Mouse (Mus musculus) limb, embryonic 14.5 days (tissue): Measurements from ENCODE around the gene Etv4. TPM values are rescaled to one million over a fixed set of nuclear protein-coding genes. Genes with fewer than 3 reads are reported as not detected.

Experiments used
- ATAC-seq: fragments of 200-750 bp; cut with Nextera tagmentation; 2 replicates; pipeline ENCODE4 v1.8.0; 2017; ENCODE audit warnings: low read depth, moderate number of reproducible peaks, moderate TSS enrichment; ENCODE audit not compliant: low FRiP score
- DNase-seq: peaks from one replicate; pipeline ENCODE4 v3.0.0-alpha.2; 2015; ENCODE audit warnings: low spot score
- H3K27ac ChIP-seq: fragments of 300-500 bp; sonication (generic); replicated peaks from 2 replicates; pipeline ENCODE4 v1.5.1; 2014; ENCODE audit warnings: low read depth, mild to moderate bottlenecking, low read length, moderate library complexity, mixed read lengths
- H3K27me3 ChIP-seq: fragments of 300-500 bp; sonication (generic); 2 replicates; pipeline ENCODE4 v1.6.1; 2014; ENCODE audit warnings: low read length, mixed read lengths; ENCODE audit not compliant: control insufficient read depth, insufficient read depth
- H3K36me3 ChIP-seq: fragments of 300-500 bp; sonication (generic); 2 replicates; pipeline ENCODE4 v1.6.1; 2014; ENCODE audit warnings: mild to moderate bottlenecking, low read length, moderate library complexity, mixed read lengths; ENCODE audit not compliant: control insufficient read depth, insufficient read depth
- H3K4me1 ChIP-seq: fragments of 300-500 bp; sonication (generic); 2 replicates; pipeline ENCODE4 v1.6.1; 2014; ENCODE audit warnings: antibody characterized with exemption, low read length, mixed read lengths; ENCODE audit not compliant: control insufficient read depth, insufficient read depth
- H3K4me2 ChIP-seq: fragments of 300-500 bp; sonication (generic); replicated peaks from 2 replicates; pipeline ENCODE4 v1.6.1; 2014; ENCODE audit warnings: low read depth, mild to moderate bottlenecking, low read length, moderate library complexity; ENCODE audit not compliant: severe bottlenecking
- H3K4me3 ChIP-seq: fragments of 300-500 bp; sonication (generic); replicated peaks from 2 replicates; pipeline ENCODE4 v1.5.1; 2014; ENCODE audit warnings: low read length
- H3K9ac ChIP-seq: fragments of 300-500 bp; sonication (generic); 2 replicates; pipeline ENCODE4 v1.6.1; 2014; ENCODE audit warnings: mild to moderate bottlenecking, low read depth, low read length, moderate library complexity; ENCODE audit not compliant: severe bottlenecking
- H3K9me3 ChIP-seq: fragments of 300-500 bp; sonication (generic); 2 replicates; pipeline ENCODE4 v1.6.1; 2016; ENCODE audit warnings: low read length; ENCODE audit not compliant: control insufficient read depth
- POLR2A ChIP-seq: fragments of 200-500 bp; IDR thresholded peaks from 2 replicates; pipeline ENCODE4 v1.8.0; 2012; ENCODE audit warnings: inconsistent platforms, mild to moderate bottlenecking, moderate library complexity, borderline replicate concordance; ENCODE audit not compliant: insufficient read depth, insufficient read length; ENCODE audit errors: extremely low read depth
- WGBS: fragments of 180-500 bp; shearing (Covaris S2); extraction: QIAGEN DNeasy Blood & Tissue Kit; methylation state at CpG from one replicate; pipeline ENCODE4 v1.1.7; 2014; 5-methylcytosine and 5-hydroxymethylcytosine counted together
- polyA plus RNA-seq, 2 experiments: library from polyadenylated mRNA; depleted of rRNA in 1 of 2; stranded (reverse) in 1 of 2; unstranded in 1 of 2; fragments of >200 nt; fragmentation: Nextera tagmentation in 1 of 2; extraction: Ambion mirVana in 1 of 2; gene quantifications; 2 replicates each; pipeline versions ENCODE4 v1.2.1 to v1.2.3; 2012 to 2014

Etv4 gene
- polyA plus RNA-seq, 2 experiments: 9.4 to 24.2 TPM

DNA sequence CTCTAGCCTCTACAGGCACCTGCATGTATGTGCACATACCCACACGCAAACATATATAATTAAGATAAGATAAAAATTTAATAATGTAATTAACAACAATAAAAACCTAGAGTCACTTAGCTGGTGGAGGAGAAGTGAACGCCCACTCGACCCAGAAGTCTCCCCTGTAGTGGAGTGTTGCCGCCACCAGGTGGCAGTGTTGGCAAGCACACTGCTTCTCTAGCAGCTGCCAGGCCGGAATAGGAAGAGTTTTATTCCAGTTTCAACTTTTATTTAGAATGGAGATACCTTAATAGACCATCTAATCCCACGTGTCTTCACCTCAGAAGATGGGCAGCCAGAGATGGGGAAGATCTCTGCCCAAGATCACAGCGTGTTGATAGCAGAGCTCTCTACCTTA is 28.1 kb upstream of the Etv4 start:
- H3K4me2 ChIP-seq: no peak overlapping the region
- DNase-seq (peak; percentile 83), ATAC-seq (peak; percentile 50; the same call in 1 of the 2 replicates)
- no peaks in the 10 kb centered on the region for H3K27me3 ChIP-seq
- H3K4me3 ChIP-seq: no peak overlapping the region
- H3K9ac ChIP-seq: no peak overlapping the region
- peaks cover 21% of the 10 kb centered on the region for H3K4me1 ChIP-seq
- no peak for TF ChIP-seq POLR2A
- H3K36me3 ChIP-seq: no peaks in the 10 kb centered on the region
- 3% methylated on average over 7 of the region's 7 CpGs for WGBS
- no peaks in the 10 kb centered on the region for H3K9me3 ChIP-seq
- no peak overlapping the region for H3K27ac ChIP-seq

DNA sequence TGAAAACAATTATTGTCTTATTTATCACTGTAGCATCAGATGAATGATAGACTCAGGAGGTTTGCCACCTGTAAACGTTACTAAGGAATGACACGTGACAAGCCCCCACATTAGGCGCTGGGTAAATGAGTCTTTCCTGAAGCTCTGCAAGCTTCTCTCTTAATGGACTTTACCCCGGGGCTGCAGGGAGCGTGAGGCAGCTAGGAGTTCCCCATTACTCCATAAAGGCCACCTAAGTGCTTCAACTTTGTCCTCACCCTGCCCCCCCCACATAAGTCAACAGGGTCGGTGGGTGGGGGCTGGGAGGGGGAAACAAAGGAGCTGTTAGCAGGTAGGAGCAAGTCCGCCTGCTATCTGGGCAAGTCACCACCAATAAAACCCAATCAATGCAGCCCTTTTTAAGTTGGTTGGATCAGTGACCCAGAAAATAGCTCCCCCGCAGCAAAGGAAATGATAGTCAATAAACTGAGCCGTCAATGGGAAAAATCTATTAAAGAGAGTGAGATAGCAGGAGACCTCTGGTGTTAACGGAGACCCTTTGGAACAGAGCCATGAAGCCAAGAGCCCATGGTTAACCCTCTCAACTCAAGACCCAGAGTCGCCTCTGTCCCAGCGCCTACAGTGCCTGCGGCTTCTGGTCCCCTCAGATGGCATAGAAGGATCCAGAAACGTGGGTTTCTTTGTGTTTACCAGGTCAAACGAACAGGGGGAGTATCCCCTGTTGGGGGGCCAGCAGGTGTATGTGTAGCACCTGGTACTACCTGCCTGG is 24.1 kb upstream of the Etv4 start:
- DNase-seq: no peak
- no peaks in the 10 kb centered on the region for H3K27me3 ChIP-seq
- no peak for TF ChIP-seq POLR2A
- H3K4me2 ChIP-seq: no peak overlapping the region
- H3K4me1 ChIP-seq: peaks cover 10% of the 10 kb centered on the region
- H3K36me3 ChIP-seq: no peaks in the 10 kb centered on the region
- H3K27ac ChIP-seq: no peak overlapping the region
- ATAC-seq: no peak
- H3K4me3 ChIP-seq: no peak overlapping the region
- no peak overlapping the region for H3K9ac ChIP-seq
- no peaks in the 10 kb centered on the region for H3K9me3 ChIP-seq
- WGBS: 20% methylated on average over 15 of the region's 15 CpGs

DNA sequence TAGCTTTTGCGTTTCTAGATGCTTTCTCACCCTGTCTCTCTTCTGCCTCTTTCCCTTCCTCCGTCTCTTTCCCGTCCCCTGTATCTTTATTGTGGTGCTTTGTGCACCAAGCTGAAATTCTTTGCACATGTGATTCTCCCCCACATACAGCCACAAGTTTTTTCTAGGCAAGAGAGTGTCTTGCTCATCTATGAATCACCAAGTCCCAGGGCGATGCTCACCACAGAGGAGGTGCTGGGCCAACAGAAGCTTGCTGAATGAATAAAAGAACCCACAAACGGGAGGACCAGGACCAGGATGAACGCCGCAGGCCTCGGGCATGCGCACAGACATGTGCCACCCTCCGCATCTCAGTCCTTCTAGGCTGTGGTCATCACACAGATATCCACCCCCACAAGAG is 22.1 kb upstream of the Etv4 start:
- Histone ChIP-seq H3K27ac (no peak overlapping the region), H3K27me3 (no peaks in the 10 kb centered on the region), H3K9ac (no peak overlapping the region), H3K36me3 (no peaks in the 10 kb centered on the region), H3K4me1 (peaks cover 3% of the 10 kb centered on the region; the same call in 1 of the 2 replicates), H3K4me2 (no peak overlapping the region), H3K9me3 (no peaks in the 10 kb centered on the region), H3K4me3 (no peak overlapping the region)
- DNase-seq: no peak
- no peak for ATAC-seq
- TF ChIP-seq POLR2A: no peak
- 81% methylated on average over 10 of the region's 10 CpGs for WGBS

DNA sequence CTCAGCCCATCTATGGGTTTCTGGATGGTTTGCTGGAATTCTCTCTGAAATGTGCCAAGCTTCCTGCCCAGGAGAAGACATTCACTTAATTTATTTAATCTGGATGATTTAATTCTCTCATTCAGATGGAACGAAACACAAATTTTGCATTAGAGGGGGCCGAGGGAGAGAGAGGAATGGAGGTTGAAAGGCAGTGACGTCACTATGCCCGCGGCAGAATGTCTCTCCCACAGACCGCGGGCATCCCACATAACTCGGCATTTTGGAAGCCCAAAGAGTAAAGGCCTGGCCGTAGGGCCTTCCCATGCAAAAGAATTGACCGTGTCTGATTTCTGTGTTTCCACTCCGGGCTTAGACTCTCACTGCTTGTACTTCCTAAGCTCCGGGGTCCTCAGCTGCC is 21.6 kb upstream of the Etv4 start:
- DNase-seq (no peak), ATAC-seq (no peak)
- no peak overlapping the region for H3K4me2 ChIP-seq
- H3K36me3 ChIP-seq: no peaks in the 10 kb centered on the region
- H3K27ac ChIP-seq: no peak overlapping the region
- no peak for TF ChIP-seq POLR2A
- H3K4me3 ChIP-seq: no peak overlapping the region
- no peaks in the 10 kb centered on the region for H3K9me3 ChIP-seq
- 59% methylated on average over 12 of the region's 12 CpGs for WGBS
- H3K4me1 ChIP-seq: peaks cover 3% of the 10 kb centered on the region; the same call in 1 of the 2 replicates
- H3K27me3 ChIP-seq: no peaks in the 10 kb centered on the region
- no peak overlapping the region for H3K9ac ChIP-seq

DNA sequence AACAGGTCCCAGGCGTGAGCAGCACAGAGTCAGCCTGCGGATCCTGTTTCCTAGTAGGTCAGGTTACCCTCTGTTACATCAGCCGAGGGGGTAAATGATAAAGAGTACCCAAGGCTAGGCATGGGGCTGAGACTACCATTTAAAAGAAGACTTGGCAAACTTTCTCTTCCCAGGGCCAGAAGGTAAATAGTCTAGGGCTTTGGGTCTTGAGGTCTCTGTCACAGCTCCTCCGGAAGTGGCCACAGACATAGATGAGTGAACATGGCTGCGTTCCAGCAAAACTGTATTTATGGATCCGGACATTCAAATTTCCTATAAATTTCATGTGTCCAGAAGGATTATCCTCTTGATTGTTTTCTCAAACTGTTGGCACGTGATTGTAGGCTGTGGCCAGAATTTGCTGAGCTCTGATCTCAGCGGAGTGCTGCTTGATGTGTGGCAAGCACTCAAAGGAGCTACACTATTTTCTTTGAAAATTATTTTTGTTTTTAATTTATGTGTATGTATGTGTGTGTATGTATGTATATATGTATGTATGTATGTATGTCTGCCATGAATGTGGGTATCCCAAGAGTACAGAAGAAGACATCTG is 20.0 kb upstream of the Etv4 start:
- no peak overlapping the region for H3K9ac ChIP-seq
- no peak overlapping the region for H3K4me2 ChIP-seq
- H3K27me3 ChIP-seq: no peaks in the 10 kb centered on the region
- H3K36me3 ChIP-seq: no peaks in the 10 kb centered on the region
- H3K4me3 ChIP-seq: no peak overlapping the region
- WGBS: 90% methylated on average over 8 of the region's 8 CpGs
- no peaks in the 10 kb centered on the region for H3K9me3 ChIP-seq
- DNase-seq: no peak
- peaks cover 6% of the 10 kb centered on the region; the same call in 1 of the 2 replicates for H3K4me1 ChIP-seq
- no peak for ATAC-seq
- no peak for TF ChIP-seq POLR2A
- H3K27ac ChIP-seq: no peak overlapping the region
